Mouse (Mus musculus): Measurements from ENCODE around the gene Oas1a. TPM values are rescaled to one million over a fixed set of nuclear protein-coding genes. Genes with fewer than 3 reads are reported as not detected.

Gene Oas1a
- polyA plus RNA-seq, 1 experiment from 2014 or later = 5.8 TPM

- Histone ChIP-seq H3K9ac (replicated peaks) (no peak overlapping the region), H3K27me3 (ENCODE audit: insufficient read depth, low read length) (no peaks in the 10 kb centered on the region), H3K4me2 (ENCODE audit: low read depth, low read length) (no peak overlapping the region), H3K4me1 (ENCODE audit: insufficient read depth) (no peaks in the 10 kb centered on the region), H3K27ac (ENCODE audit: low read depth) (no peak overlapping the region), H3K36me3 (replicated peaks; ENCODE audit: insufficient read depth, low read length) (no peaks in the 10 kb centered on the region), H3K9me3 (ENCODE audit: low read length) (no peaks in the 10 kb centered on the region), H3K4me3 (ENCODE audit: low read depth, low read length) (no peak overlapping the region)
- no peak for DNase-seq
- TF ChIP-seq CTCF (IDR thresholded peaks at IDR 0.05; ENCODE audit: low read depth) (no peak), EP300 (IDR thresholded peaks at IDR 0.05; ENCODE audit: low read depth) (no peak)
- no peak for ATAC-seq
- 35% methylated on average over 2 of the region's 2 CpGs for WGBS (ENCODE audit: insufficient replicate concordance)
Measured at GRCm38 (mm10) chr5:120871469-120871868, 35.9 kb downstream of the Oas1a start.

- no peaks in the 10 kb centered on the region for H3K36me3 ChIP-seq (replicated peaks; ENCODE audit: insufficient read depth, low read length)
- H3K9ac ChIP-seq (replicated peaks) = no peak overlapping the region
- no peak for DNase-seq
- WGBS (ENCODE audit: insufficient replicate concordance) = 70% methylated on average over 7 of the region's 7 CpGs
- H3K27me3 ChIP-seq (ENCODE audit: insufficient read depth, low read length) = no peaks in the 10 kb centered on the region
- no peak overlapping the region for H3K4me3 ChIP-seq (ENCODE audit: low read depth, low read length)
- no peaks in the 10 kb centered on the region for H3K9me3 ChIP-seq (ENCODE audit: low read length)
- no peak for ATAC-seq
- no peak overlapping the region for H3K27ac ChIP-seq (ENCODE audit: low read depth)
- H3K4me2 ChIP-seq (ENCODE audit: low read depth, low read length) = no peak overlapping the region
- H3K4me1 ChIP-seq (ENCODE audit: insufficient read depth) = no peaks in the 10 kb centered on the region
- TF ChIP-seq CTCF (IDR thresholded peaks at IDR 0.05; ENCODE audit: low read depth) = no peak
- TF ChIP-seq EP300 (IDR thresholded peaks at IDR 0.05; ENCODE audit: low read depth) = no peak
Measured at GRCm38 (mm10) chr5:120870782-120871181, 36.5 kb downstream of the Oas1a start.

- Histone ChIP-seq H3K9me3 (ENCODE audit: low read length) (no peaks in the 10 kb centered on the region), H3K4me3 (ENCODE audit: low read depth, low read length) (no peak overlapping the region), H3K27me3 (ENCODE audit: insufficient read depth, low read length) (no peaks in the 10 kb centered on the region), H3K4me1 (ENCODE audit: insufficient read depth) (no peaks in the 10 kb centered on the region), H3K9ac (replicated peaks) (no peak overlapping the region), H3K27ac (ENCODE audit: low read depth) (no peak overlapping the region), H3K4me2 (ENCODE audit: low read depth, low read length) (no peak overlapping the region), H3K36me3 (replicated peaks; ENCODE audit: insufficient read depth, low read length) (no peaks in the 10 kb centered on the region)
- no peak for TF ChIP-seq CTCF (IDR thresholded peaks at IDR 0.05; ENCODE audit: low read depth)
- no peak for TF ChIP-seq EP300 (IDR thresholded peaks at IDR 0.05; ENCODE audit: low read depth)
- WGBS (ENCODE audit: insufficient replicate concordance) = 53% methylated on average over 3 of the region's 3 CpGs
- DNase-seq (no peak), ATAC-seq (no peak)
Measured at GRCm38 (mm10) chr5:120870081-120870480, 37.2 kb downstream of the Oas1a start.

GRCm38 (mm10) chr5:120869436-120870015 is 37.8 kb downstream of the Oas1a start:
- H3K4me3 ChIP-seq (ENCODE audit: low read depth, low read length) = no peak overlapping the region
- H3K36me3 ChIP-seq (replicated peaks; ENCODE audit: insufficient read depth, low read length) = no peaks in the 10 kb centered on the region
- no peak overlapping the region for H3K4me2 ChIP-seq (ENCODE audit: low read depth, low read length)
- no peak overlapping the region for H3K27ac ChIP-seq (ENCODE audit: low read depth)
- no peaks in the 10 kb centered on the region for H3K9me3 ChIP-seq (ENCODE audit: low read length)
- WGBS (ENCODE audit: insufficient replicate concordance) = 66% methylated on average over 7 of the region's 7 CpGs
- H3K27me3 ChIP-seq (ENCODE audit: insufficient read depth, low read length) = no peaks in the 10 kb centered on the region
- ATAC-seq (no peak), DNase-seq (no peak)
- H3K4me1 ChIP-seq (ENCODE audit: insufficient read depth) = no peaks in the 10 kb centered on the region
- H3K9ac ChIP-seq (replicated peaks) = no peak overlapping the region
- TF ChIP-seq EP300 (IDR thresholded peaks at IDR 0.05; ENCODE audit: low read depth) = no peak
- no peak for TF ChIP-seq CTCF (IDR thresholded peaks at IDR 0.05; ENCODE audit: low read depth)

- peak; percentile 63 for TF ChIP-seq CTCF (IDR thresholded peaks at IDR 0.05; ENCODE audit: low read depth)
- TF ChIP-seq EP300 (IDR thresholded peaks at IDR 0.05; ENCODE audit: low read depth) = no peak
- H3K9me3 ChIP-seq (ENCODE audit: low read length) = no peaks in the 10 kb centered on the region
- no peak overlapping the region for H3K9ac ChIP-seq (replicated peaks)
- no peaks in the 10 kb centered on the region for H3K27me3 ChIP-seq (ENCODE audit: insufficient read depth, low read length)
- DNase-seq = peak; percentile 23
- WGBS (ENCODE audit: insufficient replicate concordance) = 66% methylated on average over 3 of the region's 3 CpGs
- H3K4me2 ChIP-seq (ENCODE audit: low read depth, low read length) = no peak overlapping the region
- no peak overlapping the region for H3K4me3 ChIP-seq (ENCODE audit: low read depth, low read length)
- no peak for ATAC-seq
- H3K4me1 ChIP-seq (ENCODE audit: insufficient read depth) = no peaks in the 10 kb centered on the region
- H3K36me3 ChIP-seq (replicated peaks; ENCODE audit: insufficient read depth, low read length) = no peaks in the 10 kb centered on the region
- H3K27ac ChIP-seq (ENCODE audit: low read depth) = no peak overlapping the region
Measured at GRCm38 (mm10) chr5:120865336-120865860, 41.9 kb downstream of the Oas1a start.

- H3K36me3 ChIP-seq (replicated peaks; ENCODE audit: insufficient read depth, low read length) = no peaks in the 10 kb centered on the region
- 40% methylated on average over 4 of the region's 4 CpGs for WGBS (ENCODE audit: insufficient replicate concordance)
- DNase-seq = no peak
- H3K4me3 ChIP-seq (ENCODE audit: low read depth, low read length) = no peak within 1 kb of the TSS
- TF ChIP-seq CTCF (IDR thresholded peaks at IDR 0.05; ENCODE audit: low read depth) (no peak), EP300 (IDR thresholded peaks at IDR 0.05; ENCODE audit: low read depth) (no peak)
- no peak within 1 kb of the TSS for H3K4me2 ChIP-seq (ENCODE audit: low read depth, low read length)
- H3K9me3 ChIP-seq (ENCODE audit: low read length) = no peaks in the 10 kb centered on the region
- no peaks in the 10 kb centered on the region for H3K27me3 ChIP-seq (ENCODE audit: insufficient read depth, low read length)
- ATAC-seq = no peak
- H3K4me1 ChIP-seq (ENCODE audit: insufficient read depth) = no peaks in the 10 kb centered on the region
- H3K9ac ChIP-seq (replicated peaks) = no peak within 1 kb of the TSS
- no peak within 1 kb of the TSS for H3K27ac ChIP-seq (ENCODE audit: low read depth)
Measured at GRCm38 (mm10) chr5:120861121-120861520, 46.2 kb downstream of the Oas1a start, which contains the start of gene Oas1h. Gene Oas1h (plus strand): TSS chr5:120861421.

Measured in liver, postnatal 0 days (tissue).